Mouse (Mus musculus) fat pad, adult 2 months (tissue): ENCODE results near the gene Gad1.

Source experiments
- DNase-seq: peaks from one replicate; pipeline ENCODE4 v3.0.0-alpha.2; 2011; ENCODE audit warnings: low read depth, low spot score; ENCODE audit errors: extremely low read depth

The Gad1 gene

GRCm38 (mm10) chr2:70620225-70620624, 67.4 kb downstream of the Gad1 start:
- DNase-seq = no peak

GRCm38 (mm10) chr2:70622244-70622643, 69.4 kb downstream of the Gad1 start:
- DNase-seq = no peak

GRCm38 (mm10) chr2:70625761-70626160, 72.9 kb downstream of the Gad1 start:
- DNase-seq = peak; percentile 45

GRCm38 (mm10) chr2:70628397-70628796, 75.5 kb downstream of the Gad1 start:
- no peak for DNase-seq

- no peak for DNase-seq
Observed at GRCm38 (mm10) chr2:70629339-70629761, 76.5 kb downstream of the Gad1 start.

GRCm38 (mm10) chr2:70629921-70630320, 77.0 kb downstream of the Gad1 start:
- no peak for DNase-seq

- DNase-seq = no peak
Observed at GRCm38 (mm10) chr2:70631321-70631720, 78.4 kb downstream of the Gad1 start.

- DNase-seq = no peak
Observed at GRCm38 (mm10) chr2:70632412-70632811, 79.5 kb downstream of the Gad1 start.

- DNase-seq = no peak
Observed at GRCm38 (mm10) chr2:70634028-70634690, 81.3 kb downstream of the Gad1 start.

- no peak for DNase-seq
Observed at GRCm38 (mm10) chr2:70640968-70641367, 88.1 kb downstream of the Gad1 start.

- DNase-seq = no peak
Observed at GRCm38 (mm10) chr2:70642971-70643565, 90.2 kb downstream of the Gad1 start.

GRCm38 (mm10) chr2:70645266-70645780, 92.5 kb downstream of the Gad1 start:
- no peak for DNase-seq

GRCm38 (mm10) chr2:70647681-70648080, 94.8 kb downstream of the Gad1 start:
- no peak for DNase-seq

- DNase-seq = no peak
Observed at GRCm38 (mm10) chr2:70648271-70648670, 95.4 kb downstream of the Gad1 start.

- DNase-seq = no peak
Observed at GRCm38 (mm10) chr2:70649471-70649870, 96.6 kb downstream of the Gad1 start.
